Mouse (Mus musculus) retina, embryonic 14.5 days (tissue): ENCODE results near the gene Farp2.
A peak's percentile ranks its signal among the peaks of the same experiment; 100 is the strongest.
"Not testable (repeated sequence)": the region's sequence is repeated elsewhere in the genome, so short reads cannot be mapped to it uniquely, and the experiment has no call there.

ENCODE experiments used
- DNase-seq: peaks from one replicate; pipeline ENCODE4 v3.0.0-alpha.2; 2015; ENCODE audit warnings: low spot score

Gene Farp2

GRCm38 (mm10) chr1:93511585-93512350 lies at the start of gene Farp2:
Farp2 (plus strand) TSS chr1:93512079.
- DNase-seq = peak; percentile 89

DNA sequence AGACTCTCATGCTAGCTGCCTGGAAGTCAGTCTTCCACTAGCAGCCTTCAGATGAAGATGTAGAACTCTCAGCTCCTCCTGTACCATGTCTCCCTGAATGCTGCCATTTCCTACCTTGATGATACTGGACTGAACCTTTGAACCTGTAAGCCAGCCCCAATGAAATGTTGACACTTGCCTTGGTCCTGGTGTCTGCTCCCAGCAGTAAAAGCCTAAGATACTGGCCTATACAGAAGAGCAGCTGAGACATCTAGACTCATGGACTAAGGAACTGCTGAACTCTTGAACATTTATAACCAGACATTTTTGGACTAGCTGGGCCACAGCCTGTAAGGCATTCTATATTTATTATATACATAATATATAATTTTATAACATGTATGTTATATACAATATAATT lies 46.8 kb upstream of the Farp2 start:
- DNase-seq = no peak

GRCm38 (mm10) chr1:93465746-93466145 lies 46.1 kb upstream of the Farp2 start:
- DNase-seq = no peak

DNA sequence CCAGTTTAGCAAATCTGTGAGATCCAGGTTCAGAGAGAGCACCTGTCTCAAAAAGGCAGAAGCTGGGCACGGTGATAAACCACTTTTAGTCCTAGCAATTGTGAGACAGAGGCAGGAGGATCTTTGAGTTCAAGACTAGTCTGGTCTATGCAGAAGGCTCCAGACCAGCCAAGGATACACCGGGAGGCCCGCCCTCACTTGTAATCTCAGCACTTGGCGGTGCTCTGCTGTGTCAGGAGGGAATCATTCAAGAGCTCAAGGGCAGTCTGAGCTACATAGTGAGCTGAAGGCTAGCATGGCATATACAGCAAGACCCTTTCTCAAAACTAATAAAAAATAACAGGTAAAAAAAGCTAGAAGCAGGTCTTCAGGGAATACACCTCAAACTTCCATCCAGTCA lies 43.3 kb upstream of the Farp2 start:
- DNase-seq = no peak

DNA sequence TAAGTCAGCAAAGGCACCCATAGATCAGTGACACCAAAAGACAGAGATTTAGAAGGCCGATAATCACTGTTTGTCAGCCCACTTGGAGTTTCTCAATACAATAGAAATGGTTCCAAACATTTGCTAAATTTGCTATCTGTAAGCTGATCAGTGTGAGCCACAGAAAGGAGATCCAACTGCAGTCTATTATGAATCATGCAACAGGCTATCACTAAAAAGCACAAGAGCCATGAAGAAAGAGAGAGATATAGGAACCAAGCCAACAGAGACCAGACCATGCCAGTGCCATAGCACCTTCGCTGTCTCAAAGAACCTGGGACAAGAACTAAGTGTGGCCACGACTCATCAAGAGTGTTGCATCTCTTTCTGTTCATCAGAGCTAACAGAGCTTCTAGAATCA lies 36.2 kb upstream of the Farp2 start:
- no peak for DNase-seq

GRCm38 (mm10) chr1:93477758-93478585 lies 33.9 kb upstream of the Farp2 start:
- peak; percentile 97 for DNase-seq

DNA sequence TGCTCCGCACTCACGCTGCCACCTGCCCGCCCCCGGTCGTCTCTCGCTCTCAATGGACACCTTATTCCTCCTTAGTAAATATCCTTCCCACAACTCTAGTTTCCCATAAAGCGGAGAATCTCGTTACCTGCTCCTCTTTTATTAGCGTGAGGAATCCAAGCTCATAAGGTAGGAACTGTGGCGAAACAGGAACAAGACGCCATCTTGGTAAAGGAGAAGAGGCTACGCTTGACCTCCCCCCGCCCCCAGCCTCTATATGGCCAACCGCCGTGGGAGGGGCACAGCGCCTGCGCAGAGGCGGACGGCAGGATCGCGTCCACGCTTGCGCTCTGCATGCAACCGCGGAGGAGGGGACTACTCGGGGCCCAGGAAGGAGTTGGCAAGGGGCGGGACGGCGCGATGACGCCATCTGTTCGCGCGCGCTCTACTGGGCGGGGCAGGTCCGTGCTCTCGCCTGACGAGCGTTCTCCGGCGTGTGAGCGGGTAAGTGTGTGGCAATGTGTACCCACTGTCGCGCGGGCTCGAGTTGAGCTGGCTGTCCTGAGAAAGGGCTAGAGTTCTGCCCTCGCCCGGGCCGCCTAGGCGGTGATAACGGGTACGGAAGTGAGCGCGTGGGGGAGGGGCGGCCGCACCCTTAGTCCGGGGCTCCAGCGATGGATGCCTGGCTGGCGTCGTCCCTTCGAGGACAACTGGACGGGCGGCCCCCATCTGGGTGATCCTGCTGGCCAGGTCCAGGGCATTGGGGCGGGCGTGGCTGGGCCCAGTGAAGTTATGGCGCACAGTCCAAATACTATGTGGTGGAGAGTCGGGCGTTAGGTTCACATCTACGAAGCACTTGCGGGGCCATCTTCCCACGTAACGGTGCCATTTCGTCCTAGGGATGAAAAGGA lies 33.0 kb upstream of the Farp2 start, which contains the start of gene Hdlbp:
Gene Hdlbp (minus strand): TSS at position 230 of the 890 bp plus-strand sequence.
- peak; percentile 100 for DNase-seq

DNA sequence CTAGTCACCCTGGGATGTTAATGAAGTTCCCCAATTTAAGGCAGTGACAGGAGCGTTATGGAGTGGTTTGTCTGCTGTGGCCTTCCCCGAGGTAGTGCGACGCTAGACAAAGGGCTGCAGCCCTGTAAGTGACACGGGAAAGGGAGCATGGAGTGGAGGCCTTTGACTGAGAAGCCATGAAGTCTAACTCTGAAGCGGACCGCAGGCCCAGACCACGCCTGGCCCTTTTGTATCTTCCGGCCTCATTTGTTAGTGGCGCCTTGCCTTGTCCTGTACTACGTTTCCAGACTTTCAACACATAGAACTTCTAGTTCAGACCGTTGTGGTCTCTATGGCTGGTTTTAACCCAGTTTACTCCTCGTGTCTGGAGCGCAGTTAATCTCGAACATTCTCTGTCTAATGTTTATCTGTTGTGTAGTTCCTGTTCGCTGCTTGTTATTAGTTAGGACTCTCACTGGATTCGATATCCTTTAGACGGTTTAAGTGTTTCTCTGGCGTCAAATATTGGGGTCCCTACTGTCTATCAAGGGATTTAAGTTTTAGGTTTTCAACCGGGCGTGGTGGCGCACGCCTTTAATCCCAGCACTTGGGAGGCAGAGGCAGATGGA lies 32.3 kb upstream of the Farp2 start:
- peak; percentile 51 for DNase-seq

DNA sequence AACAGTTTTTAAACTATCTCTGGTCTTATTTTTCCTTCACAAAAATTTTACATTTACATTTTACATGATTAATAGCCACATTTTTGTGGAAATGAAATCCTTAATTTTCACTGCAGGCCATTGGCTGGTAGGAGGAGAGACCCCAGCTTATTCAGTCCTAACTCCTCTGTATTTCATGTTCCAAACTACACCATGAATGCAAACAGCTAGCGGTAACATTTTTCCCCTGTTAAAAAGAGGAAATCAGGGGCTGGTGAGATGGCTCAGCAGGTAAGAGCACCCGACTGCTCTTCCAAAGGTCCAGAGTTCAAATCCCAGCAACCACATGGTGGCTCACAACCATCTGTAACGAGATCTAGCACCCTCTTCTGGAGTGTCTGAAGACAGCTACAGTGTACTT lies 25.6 kb upstream of the Farp2 start:
- not testable (repeated sequence) for DNase-seq

GRCm38 (mm10) chr1:93495312-93495711 lies 16.6 kb upstream of the Farp2 start:
- DNase-seq = no peak

- peak; percentile 87 for DNase-seq
These were observed 4.8 kb upstream of the Farp2 start for GRCm38 (mm10) chr1:93506944-93507676.

- not testable (repeated sequence) for DNase-seq
These were observed 3.3 kb upstream of the Farp2 start for GRCm38 (mm10) chr1:93508576-93508975.

DNA sequence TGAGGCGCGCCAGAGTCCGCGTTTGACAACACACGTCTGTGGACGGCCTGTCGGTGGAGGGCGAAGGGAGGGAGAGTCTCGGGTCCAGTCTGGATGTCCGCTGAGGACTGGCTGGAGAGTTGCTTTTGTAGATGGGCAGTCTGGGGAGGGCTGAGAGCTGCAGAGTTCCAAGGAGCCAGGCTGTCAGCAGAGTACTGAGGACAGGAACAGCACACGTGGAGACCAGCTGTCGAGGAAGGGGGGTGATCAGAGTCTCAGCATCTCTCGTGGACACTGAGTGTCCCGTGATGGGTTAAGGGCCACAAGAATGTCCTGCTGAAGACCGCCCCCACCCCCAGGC lies 442 bp downstream of the Farp2 start:
- DNase-seq = no peak

GRCm38 (mm10) chr1:93513221-93513620 lies 1.3 kb downstream of the Farp2 start:
- DNase-seq = no peak

DNA sequence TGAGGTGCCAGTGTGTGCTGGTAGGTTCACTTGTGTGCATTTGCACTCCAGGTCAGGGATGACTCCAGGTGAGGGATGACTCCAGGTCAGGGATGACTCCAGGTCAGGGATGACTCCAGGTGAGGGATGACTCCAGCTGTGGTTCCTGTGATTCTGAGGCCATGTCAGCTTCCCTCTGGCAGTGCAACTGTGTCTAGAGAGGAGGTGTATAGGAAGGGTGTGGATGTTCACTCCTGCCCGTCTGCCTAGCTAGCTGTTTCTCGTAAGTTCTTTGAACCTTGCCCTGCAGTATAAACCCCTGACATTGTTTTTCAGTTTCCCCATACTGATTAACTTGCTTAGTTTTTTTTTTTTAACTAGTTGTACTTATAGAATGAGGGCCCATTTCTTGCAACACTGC lies 9.6 kb downstream of the Farp2 start:
- DNase-seq = no peak

GRCm38 (mm10) chr1:93522325-93522724 lies 10.4 kb downstream of the Farp2 start:
- DNase-seq = no peak

DNA sequence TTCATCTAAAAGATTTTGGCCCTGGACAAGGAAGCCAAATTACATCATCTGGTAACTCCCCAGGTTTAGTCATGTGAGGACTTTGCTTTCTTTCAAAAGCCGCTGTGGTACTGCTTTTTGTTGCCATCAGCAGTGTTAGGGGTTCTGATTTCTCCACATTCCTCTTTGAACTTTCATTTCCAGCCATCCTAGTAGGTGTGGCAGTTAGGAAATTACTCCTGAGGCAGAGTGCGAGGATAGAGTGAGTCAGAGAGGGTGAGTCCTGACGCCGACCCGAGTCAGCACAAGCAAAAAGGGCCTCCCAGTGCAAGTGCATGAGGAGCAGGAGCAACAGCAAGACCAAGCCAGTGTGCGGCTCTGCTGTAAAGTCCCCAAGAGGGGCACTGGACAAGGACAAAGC lies 17.9 kb downstream of the Farp2 start:
- no peak for DNase-seq

DNA sequence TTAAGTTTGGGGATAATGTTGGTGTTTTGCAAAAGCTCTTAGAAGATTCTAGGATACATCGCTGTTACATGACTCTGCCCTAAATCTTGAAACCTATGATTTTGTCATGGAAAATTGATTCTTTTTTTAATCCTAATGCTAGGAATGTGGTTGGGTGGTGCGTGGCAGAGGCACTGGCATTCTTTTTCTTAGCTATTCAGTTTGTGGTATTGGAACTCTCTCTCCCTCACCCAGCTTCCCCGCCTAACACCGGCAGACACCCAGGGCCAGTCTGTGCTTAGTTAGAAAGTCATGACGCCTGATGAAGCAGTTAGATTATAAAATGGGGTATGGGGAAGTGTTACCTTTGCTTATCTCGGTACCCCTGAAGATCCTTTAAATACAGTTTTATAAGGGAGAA lies 25.3 kb downstream of the Farp2 start:
- DNase-seq = no peak

DNA sequence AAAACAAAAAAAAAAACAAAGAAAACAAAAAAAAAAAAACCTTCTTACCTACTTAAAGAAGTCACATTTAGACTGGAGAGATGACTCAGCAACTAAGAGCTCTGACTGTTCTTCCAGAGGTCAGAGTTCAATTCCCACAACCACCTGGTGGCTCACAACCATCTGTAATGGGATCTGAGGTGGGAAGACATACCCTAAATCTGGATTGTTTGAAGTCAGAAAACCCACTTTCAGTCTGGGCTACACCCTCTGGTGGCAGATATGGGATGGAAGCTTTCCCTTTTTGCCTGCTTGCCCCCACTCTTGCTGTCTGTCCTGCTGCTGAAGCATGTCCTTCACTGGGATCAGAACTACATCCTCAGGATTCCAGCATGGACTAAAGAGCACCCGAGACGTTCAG lies 31.3 kb downstream of the Farp2 start:
- no peak for DNase-seq

DNA sequence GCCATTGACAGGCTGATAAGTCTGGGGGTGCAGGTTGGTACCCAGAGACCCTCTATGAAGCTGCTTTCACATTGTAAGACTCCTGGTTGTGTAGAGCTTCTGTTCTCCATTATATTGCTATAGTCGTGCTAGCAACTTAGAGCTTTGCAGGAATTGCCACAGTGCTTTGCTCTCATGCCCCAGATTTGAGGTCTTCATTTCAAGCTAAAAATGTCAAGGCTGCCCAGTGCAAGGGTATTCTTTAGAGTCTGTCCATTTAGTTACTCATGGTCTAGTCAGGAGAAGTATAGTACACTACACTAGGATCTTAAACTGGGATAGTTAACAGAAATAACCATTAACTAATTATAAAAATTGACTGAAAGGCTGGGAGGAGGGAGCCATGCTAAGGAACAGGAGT lies 35.4 kb downstream of the Farp2 start:
- no peak for DNase-seq

DNA sequence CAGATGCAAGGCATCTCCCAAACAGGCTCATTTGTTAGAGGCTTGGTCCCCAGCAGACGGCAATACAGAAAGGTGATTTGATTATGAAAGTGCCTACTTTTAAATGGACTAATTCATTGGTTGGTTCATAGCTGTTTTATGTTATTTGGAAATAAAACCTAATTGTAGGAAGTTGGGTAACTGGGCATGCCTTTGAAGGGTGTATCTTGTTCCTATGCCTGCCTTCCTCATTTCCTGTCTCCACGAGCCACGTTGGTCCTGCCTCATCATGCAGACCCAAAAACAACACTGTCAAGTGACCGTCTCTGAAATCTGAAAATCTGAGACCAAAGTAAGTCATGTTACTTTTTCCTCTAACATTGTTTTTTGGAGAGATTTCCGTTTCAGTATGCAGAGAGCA lies 39.5 kb downstream of the Farp2 start:
- no peak for DNase-seq
